Mouse (Mus musculus): ENCODE results near the gene Camta1.
"Not testable (repeated sequence)": the region's sequence is repeated elsewhere in the genome, so short reads cannot be mapped to it uniquely, and the experiment has no call there.

Gene Camta1

DNA sequence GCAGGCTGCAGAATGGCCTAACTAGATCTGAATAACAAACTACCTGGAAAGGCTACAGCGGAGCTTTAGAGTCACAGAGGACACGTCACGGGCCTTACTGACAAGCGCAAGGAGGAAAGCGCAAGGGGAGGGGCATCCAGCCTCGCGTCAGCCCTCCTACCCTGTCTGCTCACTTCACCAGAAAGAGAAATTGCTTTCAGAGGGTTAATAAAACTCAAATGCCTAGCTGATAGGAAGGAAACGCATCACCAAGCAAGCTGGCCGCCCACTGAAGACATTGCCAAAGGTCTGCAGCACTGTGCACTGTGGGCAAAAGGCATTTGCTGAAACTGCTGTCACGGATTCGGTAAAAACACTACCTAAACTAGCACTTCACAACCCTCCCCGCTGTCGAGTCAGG, 961.2 kb downstream of the Camta1 start:
- DNase-seq (ENCODE audit: low read depth, low spot score), result no peak

DNA sequence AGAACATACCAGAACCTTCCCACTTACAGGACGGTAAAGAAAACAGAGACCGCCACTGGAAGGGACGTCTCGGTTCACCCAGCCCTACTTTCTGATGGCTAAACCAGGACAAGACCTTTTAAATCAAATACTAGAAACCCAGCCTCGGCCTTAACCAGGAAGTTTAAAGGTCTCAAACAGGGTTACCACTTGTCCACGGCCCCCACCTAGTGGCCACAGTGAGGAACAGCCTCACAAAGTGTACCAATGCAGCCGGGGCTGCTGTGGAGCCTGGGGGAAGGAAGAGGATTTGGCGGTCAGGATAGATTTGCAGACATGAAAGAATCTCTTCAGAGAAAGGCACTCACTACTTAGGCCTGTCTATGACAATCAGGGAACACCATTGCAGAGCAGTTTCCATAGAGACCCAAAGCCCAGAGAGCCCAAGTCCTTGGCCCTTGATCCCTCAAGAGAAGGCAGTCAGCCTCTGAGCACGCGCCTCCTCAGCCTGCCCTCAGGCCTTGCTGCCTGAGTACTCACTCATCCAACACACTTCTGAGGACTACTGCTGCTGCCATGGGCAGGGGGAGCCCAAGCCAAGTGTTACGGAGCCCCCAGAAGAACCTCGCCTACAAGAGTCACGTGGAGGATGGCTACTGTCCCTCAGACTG, 962.8 kb downstream of the Camta1 start:
- DNase-seq (ENCODE audit: low read depth, low spot score), result peak; percentile 81

DNA sequence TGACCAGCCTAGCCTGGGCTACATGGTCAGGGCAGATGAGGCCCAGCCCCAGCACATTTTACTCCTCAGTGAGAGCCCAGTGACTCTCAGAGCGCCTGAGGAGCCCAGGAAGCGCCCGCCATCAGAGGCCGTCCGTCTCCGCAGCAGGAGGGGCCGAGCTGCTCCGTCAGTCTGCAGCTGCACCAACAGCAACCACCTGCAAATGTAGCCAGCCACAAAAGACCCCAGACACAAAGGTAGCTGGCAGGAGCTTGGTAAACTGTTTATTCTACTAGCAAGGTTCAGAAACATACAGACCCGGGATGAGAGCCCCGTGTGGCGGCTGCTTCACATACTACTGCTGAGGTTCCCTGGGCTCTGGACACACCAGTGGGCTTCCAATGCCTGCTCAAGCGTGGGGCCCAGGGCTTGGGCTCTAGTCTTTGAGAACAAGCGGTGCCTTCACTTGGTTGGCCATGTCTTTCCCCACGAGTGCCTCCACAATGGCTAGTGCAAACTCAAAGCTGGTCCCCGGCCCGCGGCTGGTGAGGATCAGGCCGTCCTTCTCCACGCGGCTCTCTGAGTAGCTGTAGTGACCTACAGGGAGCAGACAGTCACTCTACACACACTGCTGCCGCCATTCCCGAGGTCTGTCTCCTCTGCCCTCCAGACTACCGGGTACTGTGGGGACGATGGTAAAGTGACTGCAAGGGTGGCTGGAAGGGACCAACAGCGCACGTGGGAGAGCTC, 964.6 kb downstream of the Camta1 start:
- DNase-seq (ENCODE audit: low read depth, low spot score), result no peak

DNA sequence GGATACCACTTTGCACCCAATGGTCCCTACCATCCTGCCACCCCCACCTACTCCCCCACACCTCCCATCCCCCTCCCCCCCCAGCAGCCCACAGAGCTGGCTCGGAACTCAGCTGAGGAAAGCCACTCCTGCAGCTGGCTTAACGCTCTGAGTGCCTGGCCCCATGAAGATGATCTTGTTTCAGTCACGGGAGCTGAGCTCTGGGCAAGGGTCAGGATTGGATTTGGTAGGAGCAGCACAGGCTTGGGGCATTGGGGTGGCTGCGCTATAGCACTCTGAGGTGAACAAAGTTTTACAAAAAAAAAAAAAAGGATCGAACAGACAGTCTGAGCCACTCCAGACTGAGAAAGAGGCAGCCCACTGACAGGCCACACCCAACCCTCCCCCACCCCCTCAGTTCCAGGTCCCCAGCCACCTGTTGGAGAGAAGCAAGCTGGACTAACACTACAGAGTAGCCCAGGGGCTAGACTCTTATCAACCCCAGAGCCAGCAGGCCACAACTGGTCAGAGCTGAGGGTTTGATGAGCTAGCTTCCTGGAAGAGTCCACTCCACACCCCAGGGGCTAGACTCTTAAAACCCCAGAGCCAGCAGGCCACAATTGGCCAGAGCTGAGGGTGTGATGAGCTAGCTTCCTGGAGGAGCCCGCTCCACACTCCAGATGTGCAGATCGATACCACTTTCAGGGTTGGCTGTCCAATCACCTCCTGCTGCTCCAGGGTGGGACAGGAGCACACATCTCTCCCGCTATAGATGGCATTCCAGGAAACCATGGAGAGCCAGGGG, 966.8 kb downstream of the Camta1 start:
- peak; percentile 63 for DNase-seq (ENCODE audit: low read depth, low spot score)

DNA sequence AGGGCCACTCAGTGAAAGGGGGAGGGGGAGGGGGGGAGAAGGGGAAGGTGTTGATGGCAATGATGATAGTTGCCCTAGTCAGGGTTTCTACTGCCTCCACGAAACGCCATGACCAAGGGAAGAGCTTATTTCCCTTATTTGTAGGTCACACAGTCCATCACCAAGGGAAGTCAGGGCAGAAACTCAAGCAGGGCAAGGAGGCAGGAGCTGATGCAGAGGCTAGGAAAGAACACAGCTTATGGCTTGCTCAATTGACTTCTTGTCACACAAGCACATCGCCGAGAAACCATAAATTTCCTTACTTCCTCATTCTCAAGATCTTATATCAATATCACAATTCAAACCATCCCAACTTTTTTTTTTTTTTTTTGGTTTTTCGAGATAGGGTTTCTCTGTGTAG, 970.4 kb downstream of the Camta1 start:
- DNase-seq (ENCODE audit: low read depth, low spot score), result no peak

DNA sequence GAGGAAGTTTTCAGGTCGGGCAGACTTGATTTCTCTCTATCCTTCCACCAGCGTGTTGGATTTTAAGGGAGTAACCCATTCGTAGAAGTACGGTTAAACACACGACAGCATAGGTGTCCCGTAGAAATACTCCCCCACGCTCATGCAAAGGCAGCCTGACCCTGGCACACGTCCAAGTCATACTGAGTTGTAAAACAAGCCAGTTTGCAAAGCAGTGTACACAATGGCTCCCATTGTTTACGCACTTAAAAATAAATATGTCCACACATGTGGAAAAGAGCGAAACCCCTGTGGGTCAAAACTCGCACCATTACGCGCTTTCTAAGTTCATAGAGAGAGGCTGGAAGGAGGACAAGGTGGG, 971.7 kb downstream of the Camta1 start:
- no peak for DNase-seq (ENCODE audit: low read depth, low spot score)

DNA sequence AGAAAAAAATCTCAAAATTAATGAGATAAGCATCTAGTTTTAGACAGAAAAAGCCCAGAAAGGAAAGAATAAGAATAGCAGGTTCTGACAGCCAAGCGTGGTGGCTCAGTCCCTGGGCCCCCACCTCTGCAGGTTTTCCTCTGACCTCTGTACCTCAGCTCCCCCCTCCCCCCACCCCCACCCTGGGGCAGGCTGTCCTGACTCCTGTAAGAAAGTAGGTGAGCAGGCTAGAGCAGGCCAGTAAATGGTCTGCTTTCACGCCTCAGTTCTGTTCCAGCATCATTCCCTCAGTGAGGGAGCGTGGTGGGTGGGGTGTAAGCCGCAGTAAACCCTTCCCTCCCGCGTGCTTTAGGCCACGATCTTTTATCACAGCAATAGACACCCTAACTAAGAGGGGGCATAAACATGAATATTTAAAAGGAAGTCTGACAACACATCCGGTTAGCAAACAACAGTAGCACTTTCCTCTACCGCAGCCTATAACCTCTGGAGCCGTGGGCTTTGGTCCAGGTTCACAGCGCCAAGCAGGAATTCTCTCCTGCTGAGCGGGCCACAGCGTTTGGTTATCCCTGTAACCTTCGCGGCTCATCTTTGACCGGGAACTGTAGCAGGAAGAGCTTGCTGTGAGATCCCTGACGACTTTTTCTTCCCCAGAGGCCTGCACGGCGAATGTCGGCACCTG, 972.3 kb downstream of the Camta1 start:
- DNase-seq (ENCODE audit: low read depth, low spot score), result no peak

DNA sequence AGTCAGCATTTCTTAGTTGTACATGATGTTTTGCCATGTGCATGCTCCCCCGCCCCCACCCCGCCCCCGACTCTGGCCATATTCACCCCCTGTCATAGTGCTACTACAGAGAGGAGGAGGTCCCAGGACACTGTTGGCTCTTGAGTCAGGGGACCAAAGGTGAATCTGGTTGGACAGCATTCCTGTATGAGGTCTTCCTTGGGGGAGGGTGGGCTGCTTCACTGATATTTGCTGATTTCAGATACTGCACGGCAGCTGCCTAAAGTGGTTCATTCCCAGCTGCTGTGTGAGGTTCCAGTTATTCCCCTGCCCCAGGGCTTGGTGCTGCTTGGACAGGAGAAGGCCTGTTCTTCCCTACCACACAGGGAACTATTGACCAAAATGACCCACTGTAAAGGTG, 973.2 kb downstream of the Camta1 start:
- DNase-seq (ENCODE audit: low read depth, low spot score), result no peak

DNA sequence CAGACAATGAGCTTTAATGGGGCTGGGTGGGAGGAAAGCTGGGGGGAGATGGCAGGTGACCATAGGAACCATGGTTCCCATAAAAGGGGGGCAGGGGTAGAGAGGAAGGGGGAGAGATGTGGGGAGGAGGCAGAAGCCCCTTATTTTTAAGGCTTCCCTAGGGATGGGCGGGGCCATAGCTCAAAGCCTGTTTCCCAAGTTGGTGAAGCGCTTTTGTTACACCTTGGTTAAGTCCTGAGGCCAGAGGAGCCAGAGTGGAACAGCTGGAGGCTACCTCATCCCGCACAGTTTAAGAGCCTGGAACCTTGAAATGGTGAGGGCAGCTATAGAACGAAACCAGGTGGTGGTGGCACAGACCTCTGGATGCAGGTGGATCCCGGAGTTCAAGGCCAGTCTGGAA, 973.8 kb downstream of the Camta1 start:
- DNase-seq (ENCODE audit: low read depth, low spot score), result no peak

DNA sequence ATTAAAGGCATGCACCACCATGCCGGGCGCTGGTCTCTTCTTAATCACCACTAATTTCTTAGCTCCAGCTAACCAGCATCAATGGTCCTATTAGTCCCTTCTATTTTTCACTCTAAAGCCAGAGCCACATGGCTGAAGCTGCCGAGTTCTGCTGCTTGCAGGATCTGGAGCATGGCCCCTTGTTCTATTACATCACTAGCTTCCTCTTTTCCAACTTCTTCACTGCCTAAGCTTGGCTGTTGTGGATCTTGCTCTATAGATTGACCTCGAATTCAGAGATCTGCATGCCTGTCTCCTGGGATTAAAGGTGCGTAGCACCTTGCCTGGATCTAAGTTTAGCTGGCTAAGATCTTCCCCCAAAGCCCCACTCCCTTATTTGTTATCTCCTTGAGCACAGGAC, 979.0 kb downstream of the Camta1 start:
- no peak for DNase-seq (ENCODE audit: low read depth, low spot score)

DNA sequence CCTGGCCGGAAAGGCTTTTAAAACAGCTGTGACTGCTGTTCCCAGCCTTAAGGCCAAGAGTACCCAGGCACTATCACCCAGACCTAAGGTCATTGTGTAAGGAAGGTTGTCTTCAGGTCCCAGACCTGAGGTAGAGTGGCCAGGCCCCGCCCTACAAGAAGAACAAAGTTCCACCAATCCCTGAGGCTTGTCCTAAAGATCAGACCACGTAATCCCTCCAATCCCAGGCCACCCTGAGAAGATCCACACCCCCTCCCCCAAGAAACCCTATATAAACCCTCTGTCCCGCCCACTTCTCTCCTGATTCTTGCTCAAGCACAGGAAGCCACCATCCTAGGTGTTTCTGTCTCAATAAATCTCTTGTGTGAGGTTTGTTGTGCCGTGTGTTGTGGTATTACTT, 981.3 kb downstream of the Camta1 start:
- DNase-seq (ENCODE audit: low read depth, low spot score), result no peak

DNA sequence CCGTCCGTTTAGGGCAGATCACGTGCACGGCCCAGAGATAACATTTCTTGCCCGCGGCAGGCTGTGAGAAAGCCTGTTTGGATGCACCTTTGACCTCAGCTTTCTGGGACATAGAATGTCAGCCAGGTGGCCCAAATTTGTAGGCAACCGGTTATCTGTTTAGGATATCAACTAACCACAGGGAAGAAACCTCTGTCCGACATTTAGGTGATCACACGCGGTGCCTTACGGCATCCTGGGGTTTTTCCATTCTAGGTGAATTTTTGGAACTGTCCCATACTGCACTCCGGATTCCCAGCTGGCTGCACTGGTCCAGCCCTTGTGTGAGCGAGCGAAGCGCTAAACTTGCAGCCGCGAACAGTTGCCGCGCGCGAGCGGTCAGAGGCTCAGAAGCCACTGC, 982.0 kb downstream of the Camta1 start:
- DNase-seq (ENCODE audit: low read depth, low spot score), result no peak

DNA sequence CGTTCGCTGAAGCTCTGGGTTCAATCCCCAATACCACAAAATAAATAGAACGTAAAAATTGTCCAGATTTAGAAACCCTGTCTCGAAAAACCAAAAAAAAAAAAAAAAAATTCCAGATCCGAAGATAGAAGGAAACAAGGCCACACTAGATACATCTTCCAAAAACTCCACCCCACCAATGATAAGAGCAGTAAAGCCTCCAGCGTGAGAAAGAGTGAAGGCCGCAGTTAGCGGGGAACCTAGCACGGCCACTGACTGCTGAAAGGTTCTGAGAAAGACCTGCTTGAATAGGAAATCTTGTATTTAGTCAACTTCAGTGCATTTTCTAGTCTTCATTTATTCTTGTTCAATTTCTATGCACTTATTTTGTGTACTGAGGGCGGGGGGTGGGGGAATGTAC, 986.3 kb downstream of the Camta1 start:
- no peak for DNase-seq (ENCODE audit: low read depth, low spot score)

DNA sequence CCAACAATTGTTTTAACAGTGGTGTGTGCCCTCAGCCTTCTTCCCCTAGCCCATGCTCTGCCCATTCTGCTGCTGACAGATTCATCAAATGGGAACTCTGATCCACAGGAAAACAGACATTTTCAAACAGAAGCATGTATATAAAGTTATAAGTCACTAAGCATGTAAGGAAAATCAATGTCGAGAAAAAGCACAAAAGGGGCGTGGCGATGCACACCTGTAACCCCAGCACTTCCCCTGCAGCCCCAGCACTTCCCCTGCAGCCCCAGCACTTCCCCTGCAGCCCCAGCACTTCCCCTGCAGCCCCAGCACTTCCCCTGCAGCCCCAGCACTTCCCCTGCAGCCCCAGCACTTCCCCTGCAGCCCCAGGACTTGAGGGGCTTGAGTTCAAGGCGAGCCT, 987.3 kb downstream of the Camta1 start:
- not testable (repeated sequence) for DNase-seq (ENCODE audit: low read depth, low spot score)

DNA sequence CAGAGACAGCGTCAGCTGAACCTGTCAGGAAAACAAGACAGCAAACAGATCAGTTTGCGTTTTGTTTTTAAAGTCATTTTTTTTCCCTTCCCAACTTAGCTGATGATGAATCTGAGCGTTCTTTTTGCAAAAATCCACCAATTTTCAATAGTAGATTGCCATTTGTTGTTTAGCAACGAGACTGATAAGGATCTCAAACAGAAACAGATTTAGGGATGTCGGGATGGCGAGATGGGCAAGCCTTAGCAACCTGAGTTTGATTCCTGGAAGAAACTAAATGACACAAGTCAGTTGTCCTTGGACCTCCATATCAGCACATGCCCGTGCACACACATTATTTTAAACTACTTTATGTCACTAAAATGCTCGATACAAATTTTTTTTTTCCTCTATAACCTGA, 989.0 kb downstream of the Camta1 start:
- DNase-seq (ENCODE audit: low read depth, low spot score), result no peak

DNA sequence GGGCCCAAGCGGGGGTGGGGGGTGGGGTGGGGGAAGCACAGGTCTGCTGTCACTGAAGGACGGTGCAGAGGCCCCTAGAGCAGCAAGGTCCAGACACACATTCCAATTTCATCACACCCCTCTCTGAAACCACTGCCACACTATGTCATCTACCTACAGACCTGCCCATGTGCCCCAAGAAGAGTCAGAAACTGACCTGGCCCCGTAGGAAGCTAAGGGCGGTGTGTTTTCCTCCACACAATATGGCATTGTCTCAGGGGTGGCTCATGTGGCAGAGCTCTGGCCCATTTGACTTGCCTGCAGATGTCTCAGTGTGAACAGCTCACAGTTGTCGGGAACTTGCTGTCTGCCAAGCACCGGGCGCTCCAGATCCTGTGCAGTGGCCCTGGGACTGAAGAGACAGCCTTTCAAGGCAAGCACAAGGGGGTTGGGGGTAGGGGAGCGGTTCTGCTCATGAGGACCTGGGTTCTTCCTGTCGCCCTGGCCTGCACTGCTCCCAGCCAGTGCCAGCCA, 989.5 kb downstream of the Camta1 start:
- DNase-seq (ENCODE audit: low read depth, low spot score), result no peak

DNA sequence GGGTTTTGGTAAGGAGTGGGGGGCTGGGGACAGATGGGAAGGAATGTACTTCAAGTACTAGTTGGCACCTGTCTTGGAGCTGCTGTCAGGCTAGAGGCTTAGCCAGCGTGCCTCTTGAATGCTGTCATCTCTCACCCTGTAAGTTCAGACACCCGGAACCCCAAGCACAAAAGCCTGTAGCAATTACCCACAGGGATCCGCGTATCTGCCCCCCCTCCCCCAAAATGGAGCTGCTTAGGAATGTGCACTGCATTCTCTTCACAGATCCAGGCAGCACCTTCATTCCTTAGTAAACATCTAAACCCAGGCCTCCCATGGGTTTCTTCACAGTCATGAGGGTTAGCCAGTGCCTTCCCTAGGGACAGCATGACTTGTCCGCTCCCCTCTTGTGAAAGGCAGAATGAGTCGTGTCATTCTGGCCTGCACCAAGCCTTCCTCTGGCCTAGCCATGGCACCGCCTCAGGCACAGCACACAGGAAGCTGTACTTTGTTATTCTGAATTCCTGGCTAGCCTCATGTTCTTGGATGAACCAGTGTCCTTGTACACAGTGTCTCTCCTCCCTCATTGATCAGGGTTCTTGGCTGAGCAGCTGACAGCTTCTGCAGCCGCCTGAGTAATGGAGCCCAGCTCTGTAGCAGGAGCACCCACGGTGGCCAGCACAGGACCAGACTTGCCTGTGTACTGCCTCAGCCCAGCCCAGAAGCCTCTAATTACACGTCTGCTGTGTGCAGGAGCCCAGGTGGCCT, 990.1 kb downstream of the Camta1 start:
- DNase-seq (ENCODE audit: low read depth, low spot score), result no peak

DNA sequence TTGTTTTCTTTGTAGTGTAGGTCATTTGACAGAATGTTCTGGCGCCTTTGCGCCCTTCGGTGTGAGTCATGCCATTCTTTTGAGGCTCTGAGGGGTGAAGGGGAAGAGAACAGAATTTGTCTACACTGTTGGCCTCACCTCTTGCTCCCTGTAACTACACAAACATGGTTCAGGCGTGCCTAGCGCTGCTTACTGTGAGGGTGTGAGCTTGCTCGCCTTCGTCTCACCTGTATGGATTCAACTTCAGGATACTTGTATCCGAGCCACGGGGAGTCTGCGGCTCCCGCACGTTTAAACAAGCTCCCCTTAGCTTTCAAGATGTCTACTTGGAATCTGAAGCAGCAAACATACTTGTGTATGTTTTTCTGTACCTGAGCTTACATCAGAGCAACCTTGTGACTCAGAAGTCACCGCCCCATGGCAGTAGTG, 990.7 kb downstream of the Camta1 start:
- no peak for DNase-seq (ENCODE audit: low read depth, low spot score)

DNA sequence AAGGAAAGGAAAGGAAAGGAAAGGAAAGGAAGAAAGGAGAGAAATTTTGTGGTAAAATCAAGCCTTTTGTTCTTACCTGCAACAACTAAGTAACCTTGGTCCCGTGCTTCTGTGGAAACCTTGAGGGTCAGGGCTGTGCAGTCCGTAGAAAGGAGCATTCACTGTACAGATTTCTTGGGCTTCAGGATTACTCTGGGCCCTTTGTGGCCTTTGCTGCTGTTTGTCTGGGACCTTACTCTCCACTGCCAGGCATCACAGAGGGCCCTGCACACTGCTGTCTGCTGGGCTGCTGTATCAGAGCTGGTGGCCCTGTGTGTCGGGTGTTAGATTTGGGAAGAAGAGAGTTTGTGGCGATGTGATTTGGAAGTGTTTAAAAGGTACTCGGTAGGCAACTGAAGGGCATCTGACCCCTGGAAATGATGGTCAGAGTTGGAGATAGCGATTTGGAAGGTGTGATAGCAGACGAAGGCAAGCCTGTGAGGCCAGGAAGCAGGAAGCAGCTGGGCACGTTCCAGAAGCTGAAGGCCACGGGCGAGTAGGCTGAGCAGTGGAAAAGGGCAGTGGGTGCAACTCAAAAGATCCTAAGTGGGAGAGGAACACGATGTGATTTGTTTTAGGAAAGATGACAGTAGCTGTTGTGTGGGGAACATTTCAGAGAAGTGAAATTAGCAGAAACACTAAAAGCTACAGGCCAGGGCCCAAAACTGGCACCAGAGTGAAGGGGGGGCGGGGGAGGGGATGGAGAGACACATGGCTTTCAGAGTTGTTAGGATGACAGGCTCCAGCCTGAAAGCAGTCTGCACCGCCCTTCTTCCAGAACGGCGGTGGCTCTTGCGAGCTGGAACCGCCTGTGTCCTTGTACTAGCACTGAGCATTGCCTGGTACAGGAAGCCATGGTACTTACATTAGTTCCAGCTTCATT, 992.1 kb downstream of the Camta1 start:
- no peak for DNase-seq (ENCODE audit: low read depth, low spot score)

DNA sequence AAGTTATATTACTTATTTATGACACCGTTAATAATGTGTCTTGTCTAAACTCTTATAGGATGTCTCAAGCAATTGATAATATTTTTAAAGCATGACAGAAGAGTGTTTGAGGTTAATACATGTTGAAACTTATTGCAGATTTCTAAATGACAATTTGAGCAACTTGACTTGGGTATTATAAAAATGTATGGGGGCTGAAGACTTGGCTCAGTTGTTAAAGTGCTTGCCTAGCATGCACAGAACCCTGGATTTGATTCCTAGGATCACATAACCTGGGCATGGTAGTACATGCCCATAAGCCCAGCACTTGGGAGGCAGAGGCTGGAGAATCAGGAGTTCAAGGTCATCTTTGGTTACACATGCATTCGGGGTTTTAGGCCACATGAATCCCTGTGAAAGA, 992.8 kb downstream of the Camta1 start:
- DNase-seq (ENCODE audit: low read depth, low spot score), result no peak
